Mouse (Mus musculus) liver, embryonic 16.5 days (tissue): Measurements from ENCODE around the gene Hoxc5. TPM values are rescaled to one million over a fixed set of nuclear protein-coding genes. Genes with fewer than 3 reads are reported as not detected.
A peak's percentile ranks its signal among the peaks of the same experiment; 100 is the strongest.

Experiments used
- ATAC-seq: fragments of 200-750 bp; cut with Nextera tagmentation; 2 replicates; pipeline ENCODE4 v1.8.0; 2017; ENCODE audit warnings: low read depth, mild to moderate bottlenecking, moderate number of reproducible peaks, moderate library complexity
- H3K27ac ChIP-seq: fragments of 300-500 bp; sonication (generic); 2 replicates; pipeline ENCODE4 v1.5.1; 2014; ENCODE audit warnings: mild to moderate bottlenecking, low read length
- H3K27me3 ChIP-seq: fragments of 300-500 bp; sonication (generic); 2 replicates; pipeline ENCODE4 v1.6.1; 2014; ENCODE audit warnings: low read depth, low read length, mixed read lengths; ENCODE audit not compliant: control insufficient read depth, insufficient read depth
- H3K36me3 ChIP-seq: fragments of 300-500 bp; sonication (generic); 2 replicates; pipeline ENCODE4 v1.6.1; 2014; ENCODE audit warnings: mild to moderate bottlenecking; ENCODE audit not compliant: control insufficient read depth, insufficient read depth
- H3K4me1 ChIP-seq: fragments of 300-500 bp; sonication (generic); 2 replicates; pipeline ENCODE4 v1.6.1; 2014; ENCODE audit warnings: low read depth, low read length, mixed read lengths; ENCODE audit not compliant: control insufficient read depth
- H3K4me2 ChIP-seq: fragments of 300-500 bp; sonication (generic); 2 replicates; pipeline ENCODE4 v1.6.1; 2014; ENCODE audit warnings: low read depth, low read length, mixed read lengths
- H3K4me3 ChIP-seq: fragments of 300-500 bp; sonication (generic); 2 replicates; pipeline ENCODE4 v1.5.1; 2014; ENCODE audit warnings: low read depth, mild to moderate bottlenecking, low read length
- H3K9ac ChIP-seq: fragments of 300-500 bp; sonication (generic); 2 replicates; pipeline ENCODE4 v1.6.1; 2014; ENCODE audit warnings: low read depth, low read length
- H3K9me3 ChIP-seq: fragments of 300-500 bp; sonication (generic); replicated peaks from 2 replicates; pipeline ENCODE4 v1.6.1; 2016; ENCODE audit warnings: low read length; ENCODE audit not compliant: control insufficient read depth
- WGBS: fragments of 180-500 bp; shearing (Covaris S2); extraction: QIAGEN DNeasy Blood & Tissue Kit; methylation state at CpG from one replicate; pipeline ENCODE4 v1.1.7; 2014; ENCODE audit not compliant: insufficient replicate concordance; 5-methylcytosine and 5-hydroxymethylcytosine counted together
- polyA plus RNA-seq: library from polyadenylated mRNA; unstranded; fragments of >200 nt; fragmentation: Nextera tagmentation; extraction: Ambion mirVana; gene quantifications from 2 replicates; pipeline ENCODE4 v1.2.1, GENCODE M21; 2015

The Hoxc5 gene
- polyA plus RNA-seq, 1 experiment from 2014 or later = 0.09 TPM

DNA sequence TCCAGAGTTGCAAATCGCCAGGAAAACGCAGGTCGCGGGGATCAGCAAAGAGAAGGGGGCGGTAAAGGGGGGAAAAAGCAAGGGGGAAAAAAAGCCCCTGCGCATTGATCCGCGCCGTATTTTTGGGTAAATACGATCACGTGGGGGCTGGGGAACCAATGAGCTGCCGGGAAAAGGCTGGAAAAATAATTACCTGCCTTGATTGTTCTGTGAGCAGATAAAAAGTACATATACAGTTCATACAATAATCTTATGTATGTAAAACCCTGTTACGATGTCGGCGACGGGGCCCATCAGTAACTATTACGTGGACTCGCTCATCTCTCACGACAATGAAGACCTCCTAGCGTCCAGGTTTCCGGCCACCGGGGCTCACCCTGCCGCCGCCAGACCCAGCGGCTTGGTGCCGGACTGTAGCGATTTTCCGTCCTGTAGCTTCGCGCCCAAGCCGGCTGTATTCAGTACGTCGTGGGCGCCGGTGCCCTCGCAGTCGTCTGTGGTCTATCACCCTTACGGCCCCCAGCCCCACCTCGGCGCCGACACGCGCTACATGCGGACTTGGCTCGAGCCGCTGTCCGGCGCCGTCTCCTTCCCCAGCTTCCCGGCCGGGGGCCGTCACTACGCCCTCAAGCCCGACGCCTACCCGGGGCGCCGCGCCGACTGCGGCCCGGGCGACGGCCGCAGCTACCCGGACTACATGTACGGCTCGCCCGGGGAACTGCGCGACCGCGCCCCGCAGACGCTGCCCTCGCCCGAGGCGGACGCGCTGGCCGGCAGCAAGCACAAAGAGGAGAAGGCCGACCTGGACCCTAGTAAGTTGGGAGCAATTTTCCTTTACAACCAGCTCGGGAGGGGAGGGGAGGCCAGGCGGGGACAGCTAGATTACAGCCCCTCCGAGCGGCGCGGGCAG, 14.4 kb downstream of the Hoxc5 start:
- Histone ChIP-seq H3K4me2 (peak overlapping the region; percentile 25; the same call in 1 of the 2 replicates), H3K27me3 (peaks cover 99% of the 10 kb centered on the region), H3K27ac (no peak overlapping the region), H3K9me3 (no peaks in the 10 kb centered on the region), H3K9ac (no peak overlapping the region), H3K36me3 (no peaks in the 10 kb centered on the region), H3K4me3 (peak overlapping the region; percentile 23; the same call in 1 of the 2 replicates), H3K4me1 (no peaks in the 10 kb centered on the region)
- under 1% methylated on average over 88 of the region's 88 CpGs for WGBS
- ATAC-seq = no peak

DNA sequence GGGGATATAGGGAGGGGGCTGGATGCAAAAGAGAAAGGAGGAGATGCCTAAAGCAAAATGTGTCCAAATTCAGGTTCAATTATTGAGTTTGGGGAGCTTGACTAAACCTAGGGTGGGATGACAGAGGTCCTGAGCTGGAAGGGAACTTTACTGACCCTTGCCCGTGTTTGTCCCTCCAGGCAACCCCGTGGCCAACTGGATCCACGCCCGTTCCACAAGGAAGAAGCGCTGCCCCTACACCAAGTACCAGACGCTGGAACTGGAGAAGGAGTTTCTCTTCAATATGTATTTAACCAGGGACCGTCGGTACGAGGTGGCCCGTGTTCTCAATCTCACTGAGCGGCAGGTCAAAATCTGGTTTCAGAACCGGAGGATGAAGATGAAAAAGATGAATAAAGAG, 16.5 kb downstream of the Hoxc5 start:
- ATAC-seq = no peak
- H3K27ac ChIP-seq = no peak overlapping the region
- H3K4me3 ChIP-seq = no peak overlapping the region
- no peak overlapping the region for H3K4me2 ChIP-seq
- H3K36me3 ChIP-seq = no peaks in the 10 kb centered on the region
- H3K4me1 ChIP-seq = no peaks in the 10 kb centered on the region
- no peaks in the 10 kb centered on the region for H3K9me3 ChIP-seq
- no peak overlapping the region for H3K9ac ChIP-seq
- 3% methylated on average over 12 of the region's 12 CpGs for WGBS
- peaks cover 99% of the 10 kb centered on the region for H3K27me3 ChIP-seq

DNA sequence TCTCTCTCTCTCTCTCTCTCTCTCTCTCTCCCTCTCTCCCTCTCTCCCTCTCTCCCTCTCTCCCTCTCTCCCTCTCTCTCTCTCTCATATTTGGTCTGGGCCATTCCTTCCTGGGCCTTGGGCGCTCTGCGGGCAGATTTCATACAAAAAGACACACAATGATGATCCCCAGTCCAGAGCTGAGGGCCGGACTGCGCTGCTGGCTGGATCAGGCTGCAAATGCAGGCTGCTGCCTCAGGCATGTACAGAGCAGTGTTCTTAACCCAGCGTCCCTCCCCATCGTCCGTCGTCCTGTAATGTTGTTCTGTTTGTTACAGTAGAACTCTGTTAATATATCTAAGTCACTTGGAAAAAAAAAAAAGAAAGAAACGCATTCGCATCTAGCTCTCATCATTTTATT, 17.3 kb downstream of the Hoxc5 start:
- no peaks in the 10 kb centered on the region for H3K4me1 ChIP-seq
- no peak overlapping the region for H3K9ac ChIP-seq
- WGBS = 11% methylated on average over 10 of the region's 10 CpGs
- H3K27me3 ChIP-seq = peaks cover 99% of the 10 kb centered on the region
- H3K4me3 ChIP-seq = no peak overlapping the region
- H3K9me3 ChIP-seq = no peaks in the 10 kb centered on the region
- no peaks in the 10 kb centered on the region for H3K36me3 ChIP-seq
- no peak for ATAC-seq
- no peak overlapping the region for H3K27ac ChIP-seq
- no peak overlapping the region for H3K4me2 ChIP-seq

DNA sequence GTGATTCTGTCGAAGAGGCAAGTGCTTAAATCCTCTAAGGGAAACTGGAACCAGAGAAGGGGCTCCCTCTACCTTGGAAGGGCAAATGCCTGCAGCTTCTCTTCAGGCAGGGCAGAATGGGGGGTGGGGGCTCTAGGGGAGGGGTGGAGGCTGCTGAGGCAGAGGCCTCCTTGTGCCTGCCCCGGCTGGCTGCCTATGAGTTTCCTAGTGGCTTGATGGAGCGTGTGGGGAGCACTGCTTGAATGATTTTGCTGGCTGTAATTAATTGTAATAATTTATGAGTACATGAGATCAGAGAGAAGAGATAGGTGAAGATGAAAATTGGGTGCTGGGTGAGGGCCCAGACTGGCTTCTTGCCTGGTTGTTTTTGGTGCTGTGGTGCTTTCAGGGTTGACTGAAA, 17.7 kb downstream of the Hoxc5 start:
- H3K4me3 ChIP-seq = no peak overlapping the region
- H3K27ac ChIP-seq = no peak overlapping the region
- no peak overlapping the region for H3K9ac ChIP-seq
- no peaks in the 10 kb centered on the region for H3K9me3 ChIP-seq
- WGBS = 15% methylated on average over 3 of the region's 3 CpGs
- peaks cover 99% of the 10 kb centered on the region for H3K27me3 ChIP-seq
- H3K36me3 ChIP-seq = no peaks in the 10 kb centered on the region
- H3K4me2 ChIP-seq = no peak overlapping the region
- H3K4me1 ChIP-seq = no peaks in the 10 kb centered on the region
- no peak for ATAC-seq

DNA sequence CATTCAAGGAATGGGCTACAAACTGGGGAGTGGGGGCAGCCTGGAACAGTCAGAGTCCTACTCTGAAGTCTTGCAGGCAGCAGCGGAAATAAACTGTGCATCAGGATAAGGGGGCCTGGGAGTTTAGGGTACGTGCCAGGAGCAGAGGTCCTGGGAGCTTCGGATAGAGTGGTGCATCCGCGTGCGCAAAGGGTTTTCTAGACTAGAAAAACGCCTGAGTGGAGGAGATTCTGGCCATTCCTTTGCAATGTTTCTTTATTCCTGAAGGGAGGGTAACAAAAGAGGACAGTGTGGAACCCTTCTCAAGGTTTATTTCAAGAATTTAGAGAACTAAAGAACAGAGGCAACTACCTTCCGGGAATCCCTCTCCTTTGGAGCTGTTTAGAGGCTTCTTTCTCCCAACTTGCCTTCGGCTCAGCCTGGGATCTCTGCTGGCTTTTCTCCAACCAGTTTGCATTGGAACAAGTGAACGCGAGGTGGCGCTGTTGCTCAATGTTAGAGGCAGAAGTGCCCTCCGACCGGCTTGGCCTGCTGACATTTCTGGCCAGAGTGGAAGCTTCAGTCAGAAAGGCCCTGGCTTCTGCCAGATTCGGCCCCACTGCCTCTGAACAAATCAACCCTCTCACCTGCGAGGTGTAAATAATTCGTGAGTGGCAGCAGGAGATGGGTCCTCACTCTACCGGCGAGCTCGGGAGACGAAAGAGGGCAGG, 20.0 kb downstream of the Hoxc5 start:
- Histone ChIP-seq H3K36me3 (no peaks in the 10 kb centered on the region), H3K9me3 (no peaks in the 10 kb centered on the region), H3K27ac (no peak overlapping the region), H3K4me2 (no peak overlapping the region), H3K27me3 (peaks cover 99% of the 10 kb centered on the region), H3K4me3 (no peak overlapping the region), H3K4me1 (no peaks in the 10 kb centered on the region), H3K9ac (no peak overlapping the region)
- no peak for ATAC-seq
- 3% methylated on average over 21 of the region's 21 CpGs for WGBS

DNA sequence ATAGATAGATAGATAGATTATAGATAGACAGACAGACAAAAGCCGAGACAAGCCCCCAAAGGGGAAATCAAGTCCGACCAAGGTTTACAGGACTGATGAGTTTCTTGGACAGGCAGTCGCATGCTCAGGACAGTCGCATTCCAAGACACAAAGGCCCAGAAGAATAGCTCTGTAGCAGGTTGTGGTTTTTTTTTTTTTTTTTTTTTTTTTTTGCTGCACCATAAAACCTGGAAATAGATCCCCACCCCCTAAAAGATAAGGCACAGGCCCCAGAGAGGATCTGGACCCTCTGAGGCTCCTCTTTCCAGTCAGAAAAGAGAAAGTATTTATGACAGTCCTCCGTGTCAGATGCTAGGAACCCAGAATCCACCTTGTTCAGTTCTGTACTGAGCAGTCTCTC, 20.8 kb downstream of the Hoxc5 start:
- WGBS = 23% methylated on average over 5 of the region's 5 CpGs
- Histone ChIP-seq H3K27me3 (peaks cover 100% of the 10 kb centered on the region), H3K36me3 (no peaks in the 10 kb centered on the region)

DNA sequence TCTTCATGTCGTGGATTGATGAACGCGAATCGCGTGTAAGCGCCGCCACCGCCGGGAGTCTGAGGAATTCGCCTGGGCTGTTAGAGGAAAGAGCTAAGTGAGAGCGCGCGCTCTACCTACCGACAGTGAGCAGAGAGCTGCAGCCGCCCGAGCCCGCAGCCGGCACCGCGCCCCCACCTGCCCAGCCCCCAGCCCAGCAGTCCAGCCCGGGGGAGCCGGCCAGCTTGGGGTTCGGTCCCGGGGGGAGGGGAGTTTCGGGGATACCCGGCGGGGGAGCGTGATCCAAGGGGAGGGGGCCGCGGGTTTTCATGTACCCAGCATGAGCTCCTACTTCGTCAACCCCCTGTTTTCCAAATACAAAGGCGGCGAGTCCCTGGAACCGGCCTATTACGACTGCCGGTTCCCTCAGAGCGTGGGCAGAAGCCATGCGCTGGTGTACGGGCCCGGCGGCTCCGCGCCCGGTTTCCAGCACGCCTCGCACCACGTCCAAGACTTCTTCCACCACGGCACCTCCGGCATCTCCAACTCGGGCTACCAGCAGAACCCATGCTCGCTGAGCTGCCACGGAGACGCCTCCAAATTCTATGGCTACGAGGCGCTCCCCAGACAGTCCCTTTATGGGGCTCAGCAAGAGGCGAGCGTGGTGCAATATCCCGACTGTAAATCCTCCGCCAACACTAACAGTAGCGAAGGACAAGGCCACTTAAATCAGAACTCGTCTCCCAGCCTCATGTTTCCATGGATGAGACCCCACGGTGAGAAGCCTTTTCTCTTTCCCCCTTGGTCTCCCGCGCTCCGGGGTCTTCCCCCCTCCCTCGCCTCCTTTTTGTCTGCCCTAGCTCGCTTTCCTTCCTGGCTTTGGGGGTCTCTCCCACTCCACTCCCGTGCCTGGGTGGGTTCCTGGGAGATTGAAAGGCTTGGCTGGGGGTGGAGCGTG, 23.5 kb downstream of the Hoxc5 start, which contains the start of gene Hoxc8:
TSS of gene Hoxc8 (plus strand) at position 147 of the 937 bp plus-strand sequence.
- Histone ChIP-seq H3K27ac (no peak within 1 kb of the TSS), H3K36me3 (no peaks in the 10 kb centered on the region), H3K9ac (no peak within 1 kb of the TSS), H3K4me1 (no peaks in the 10 kb centered on the region), H3K27me3 (peaks cover 94% of the 10 kb centered on the region), H3K9me3 (no peaks in the 10 kb centered on the region), H3K4me3 (no peak within 1 kb of the TSS), H3K4me2 (no peak within 1 kb of the TSS)
- ATAC-seq = no peak
- WGBS = 2% methylated on average over 69 of the region's 69 CpGs

More for the DNA sequence above, 20.8 kb downstream of the Hoxc5 start:
- Histone ChIP-seq H3K27ac (no peak overlapping the region), H3K4me3 (no peak overlapping the region), H3K4me1 (no peaks in the 10 kb centered on the region), H3K4me2 (no peak overlapping the region), H3K9ac (no peak overlapping the region), H3K9me3 (no peaks in the 10 kb centered on the region)
- ATAC-seq = no peak

DNA sequence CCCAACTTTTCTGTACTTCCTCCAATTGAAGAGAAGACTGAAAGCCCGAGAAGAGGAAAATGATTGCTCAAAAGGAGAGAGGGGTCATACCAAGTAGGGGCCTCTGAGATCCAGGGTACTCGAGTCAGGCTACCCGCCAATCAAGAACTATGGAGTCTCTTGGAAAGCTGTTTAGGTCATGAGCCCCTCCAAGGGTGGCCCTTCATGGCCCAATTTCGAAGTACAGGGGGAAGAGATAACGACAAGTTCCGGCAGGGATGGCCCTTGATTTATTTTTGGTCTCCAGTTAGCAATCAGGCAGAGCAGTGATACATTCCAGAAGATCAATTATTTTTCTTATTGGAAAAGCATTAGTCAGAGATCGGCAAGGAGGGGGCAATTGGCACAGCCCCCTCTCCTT, 24.5 kb downstream of the Hoxc5 start:
- H3K9ac ChIP-seq = no peak overlapping the region
- H3K27me3 ChIP-seq = peaks cover 94% of the 10 kb centered on the region
- ATAC-seq = no peak
- no peak overlapping the region for H3K27ac ChIP-seq
- H3K36me3 ChIP-seq = no peaks in the 10 kb centered on the region
- WGBS = 1% methylated on average over 7 of the region's 7 CpGs
- H3K9me3 ChIP-seq = no peaks in the 10 kb centered on the region
- H3K4me2 ChIP-seq = no peak overlapping the region
- H3K4me1 ChIP-seq = no peaks in the 10 kb centered on the region
- no peak overlapping the region for H3K4me3 ChIP-seq
